Mouse (Mus musculus): ENCODE data around the gene Haus8. TPM values are rescaled to one million over a fixed set of nuclear protein-coding genes. Genes with fewer than 3 reads are reported as not detected.
"Not testable (repeated sequence)": the region's sequence is repeated elsewhere in the genome, so short reads cannot be mapped to it uniquely, and the experiment has no call there.

Haus8 gene
- total RNA-seq, 2 experiments from 2014 or later, result 13.2 TPM

- DNase-seq (ENCODE audit: extremely low spot score in 1 of 2, low spot score in 1 of 2), result no peak
Measured at GRCm38 (mm10) chr8:71288441-71288949, 15.8 kb upstream of the Haus8 start.

DNA sequence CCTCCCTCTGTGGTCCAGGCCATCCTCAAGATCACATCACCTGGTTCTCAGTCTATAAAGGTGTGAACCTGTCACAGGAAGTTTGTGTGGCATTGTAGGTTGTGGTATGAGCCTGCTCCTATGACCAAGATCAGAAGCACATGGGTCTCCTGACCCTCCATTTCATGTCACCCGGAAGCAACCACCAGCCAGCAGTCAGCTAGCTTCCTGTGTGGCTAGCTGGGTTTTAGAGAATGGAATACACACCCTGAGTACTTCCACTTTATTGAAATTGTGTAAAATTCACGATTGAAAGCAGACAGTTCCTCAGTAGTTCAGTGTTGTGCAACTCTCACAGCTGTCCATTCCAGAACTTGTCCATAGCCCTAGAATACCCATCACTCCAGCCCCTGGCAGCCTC lies 13.5 kb upstream of the Haus8 start:
- DNase-seq (ENCODE audit: extremely low spot score in 1 of 2, low spot score in 1 of 2), result not testable (repeated sequence)

GRCm38 (mm10) chr8:71282621-71283020 lies 9.9 kb upstream of the Haus8 start:
- no peak for DNase-seq (ENCODE audit: extremely low spot score in 1 of 2, low spot score in 1 of 2)

- DNase-seq (ENCODE audit: extremely low spot score in 1 of 2, low spot score in 1 of 2), result not testable (repeated sequence)
Measured at GRCm38 (mm10) chr8:71281731-71282130, 9.0 kb upstream of the Haus8 start.

GRCm38 (mm10) chr8:71279409-71279808 lies 6.7 kb upstream of the Haus8 start:
- DNase-seq (ENCODE audit: extremely low spot score in 1 of 2, low spot score in 1 of 2), result not testable (repeated sequence)

DNA sequence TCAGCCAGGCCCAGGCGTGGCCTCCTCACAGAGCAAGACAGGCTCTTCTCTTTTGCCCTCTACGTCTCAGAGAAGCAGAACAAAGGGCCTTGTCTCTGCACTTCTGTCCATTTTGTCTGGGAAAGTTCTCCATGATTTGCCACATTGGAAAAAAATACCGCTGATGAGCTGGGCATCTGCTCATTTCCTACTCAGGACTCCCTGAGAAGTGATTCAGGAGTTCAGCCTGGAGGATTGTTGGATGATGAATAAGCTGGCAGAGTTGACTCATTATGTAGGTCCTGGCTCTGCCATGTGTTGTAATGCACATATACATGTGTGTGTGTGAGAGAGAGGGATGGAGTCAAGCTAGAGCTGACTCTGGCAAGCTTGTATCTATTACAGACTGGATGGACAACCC lies 3.4 kb upstream of the Haus8 start:
- DNase-seq (ENCODE audit: extremely low spot score in 1 of 2, low spot score in 1 of 2), result no peak

DNA sequence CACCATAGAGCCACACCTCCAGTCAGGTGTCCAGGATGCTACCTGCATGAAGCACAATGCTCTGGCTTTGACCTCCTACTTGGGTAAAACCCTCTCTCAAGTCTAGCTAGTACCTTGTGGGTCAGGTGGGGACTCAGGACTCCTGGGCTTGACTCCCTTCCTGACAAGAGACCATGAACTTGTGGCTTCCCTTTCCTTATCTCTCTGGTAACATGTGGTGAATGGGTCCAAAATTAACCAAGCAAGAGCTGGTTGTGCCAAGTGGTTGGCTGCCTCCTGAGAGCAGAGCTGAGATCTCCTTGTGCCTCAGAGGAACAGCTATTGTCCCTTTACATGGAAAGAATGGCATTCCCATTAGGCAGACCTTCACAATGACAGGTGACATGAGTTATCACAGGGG lies 1.7 kb upstream of the Haus8 start:
- no peak for DNase-seq (ENCODE audit: extremely low spot score in 1 of 2, low spot score in 1 of 2)

GRCm38 (mm10) chr8:71273151-71273510 lies 397 bp upstream of the Haus8 start:
- DNase-seq (ENCODE audit: extremely low spot score in 1 of 2, low spot score in 1 of 2), result peak in 1 of 2 experiments; percentile 35

- DNase-seq (ENCODE audit: extremely low spot score in 1 of 2, low spot score in 1 of 2), result no peak
Measured at GRCm38 (mm10) chr8:71271630-71272029, 1.1 kb downstream of the Haus8 start.

- not testable (repeated sequence) for DNase-seq (ENCODE audit: extremely low spot score in 1 of 2, low spot score in 1 of 2)
Measured at GRCm38 (mm10) chr8:71268286-71268685, 4.4 kb downstream of the Haus8 start.

- DNase-seq (ENCODE audit: extremely low spot score in 1 of 2, low spot score in 1 of 2), result no peak
Measured at GRCm38 (mm10) chr8:71267690-71268089, 5.0 kb downstream of the Haus8 start.

- DNase-seq (ENCODE audit: extremely low spot score in 1 of 2, low spot score in 1 of 2), result peak in 1 of 2 experiments; percentile 16
Measured at GRCm38 (mm10) chr8:71261234-71261633, 11.5 kb downstream of the Haus8 start.

DNA sequence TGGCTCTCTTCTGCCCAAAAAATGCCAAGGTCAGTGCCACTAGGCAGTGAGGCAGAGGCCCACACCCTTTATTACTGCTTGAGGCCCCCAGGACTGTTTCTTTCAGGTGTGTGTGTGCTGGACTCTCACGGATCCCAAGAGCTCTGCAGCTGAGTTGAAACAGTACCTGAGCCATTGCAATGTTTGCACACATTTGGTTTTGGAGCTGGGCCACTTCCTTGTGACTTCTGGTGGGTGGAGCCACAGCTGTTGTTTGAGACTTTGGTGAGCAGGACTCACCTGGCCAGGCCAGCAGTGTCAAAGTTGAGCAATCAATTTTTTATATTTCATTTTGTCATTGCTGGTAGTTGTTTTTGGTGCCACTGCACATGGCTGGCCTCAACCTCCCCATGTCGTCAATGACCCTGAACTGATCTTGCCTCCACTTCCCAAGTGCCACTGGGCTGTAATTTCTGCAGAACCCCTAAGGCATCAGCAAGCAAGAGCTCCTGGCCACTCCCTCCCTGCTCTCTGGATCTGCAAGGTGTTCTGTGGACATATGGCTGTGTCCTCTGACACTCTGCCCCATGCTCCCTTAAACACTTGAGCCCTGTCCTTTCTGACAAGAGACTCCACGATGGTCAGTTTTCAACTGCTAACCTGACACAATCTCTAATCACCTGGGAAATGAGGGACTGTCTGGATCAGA lies 16.0 kb downstream of the Haus8 start:
- no peak for DNase-seq (ENCODE audit: extremely low spot score in 1 of 2, low spot score in 1 of 2)

DNA sequence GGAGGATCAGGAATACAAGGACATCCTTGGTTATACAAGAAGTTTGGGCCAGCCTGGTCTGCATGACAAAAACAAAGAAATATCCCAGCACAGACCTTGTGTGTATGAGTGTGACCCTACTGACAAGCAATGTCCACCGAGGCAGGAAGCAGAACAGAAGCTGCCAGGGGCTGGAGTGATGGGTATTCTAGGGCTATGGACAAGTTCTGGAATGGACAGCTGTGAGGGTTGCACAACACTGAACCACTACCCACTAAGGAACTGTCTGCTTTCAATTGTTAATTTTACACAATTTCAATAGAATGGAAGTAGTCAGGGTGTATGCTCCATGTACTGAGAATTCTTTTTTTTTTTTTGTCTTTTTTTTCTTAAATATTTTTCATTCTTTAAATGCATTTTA lies 24.5 kb downstream of the Haus8 start:
- DNase-seq (ENCODE audit: extremely low spot score in 1 of 2, low spot score in 1 of 2), result no peak

GRCm38 (mm10) chr8:71242757-71243156 lies 30.0 kb downstream of the Haus8 start:
- DNase-seq (ENCODE audit: extremely low spot score in 1 of 2, low spot score in 1 of 2), result no peak

DNA sequence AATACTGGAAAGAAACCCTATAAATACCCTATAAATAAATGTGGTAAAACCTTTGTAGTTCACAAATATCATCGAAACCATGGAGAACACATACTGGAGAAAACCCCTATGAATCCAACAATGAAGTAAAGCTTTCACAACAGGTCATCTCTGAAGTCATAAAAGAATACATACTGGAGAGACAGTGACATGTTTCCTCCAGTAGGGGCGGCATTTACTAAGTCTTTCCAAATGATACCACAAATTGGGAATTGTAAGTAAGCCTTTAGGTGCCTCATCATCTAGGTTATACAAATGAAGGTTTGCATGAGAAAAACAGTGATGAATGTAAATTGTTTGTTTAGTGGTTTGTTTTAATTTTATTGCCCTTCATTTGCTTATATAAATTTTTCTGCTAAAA lies 48.2 kb downstream of the Haus8 start:
- no peak for DNase-seq (ENCODE audit: extremely low spot score in 1 of 2, low spot score in 1 of 2)

DNA sequence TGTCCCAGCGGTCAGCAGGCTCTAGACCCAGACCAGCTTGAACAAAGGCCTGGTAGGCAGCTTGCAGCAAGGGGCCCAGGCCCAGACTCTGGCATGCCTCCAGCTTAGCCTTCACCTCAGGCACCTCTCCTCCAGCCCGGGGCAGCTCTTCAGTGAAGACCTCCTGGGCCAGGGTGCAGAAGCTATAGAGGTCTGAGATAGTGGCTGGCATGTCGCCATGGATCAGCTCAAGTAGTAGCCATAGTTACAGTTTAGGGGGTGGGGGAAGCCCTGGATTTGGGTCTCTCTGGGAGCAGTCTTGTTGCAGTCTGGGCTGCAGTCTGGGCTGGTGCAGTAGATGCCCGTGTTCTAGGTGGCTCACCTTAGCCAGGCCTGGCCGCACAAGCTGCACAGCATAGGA lies 58.5 kb downstream of the Haus8 start:
- not testable (repeated sequence) for DNase-seq (ENCODE audit: extremely low spot score in 1 of 2, low spot score in 1 of 2)

GRCm38 (mm10) chr8:71205541-71205967 lies 67.2 kb downstream of the Haus8 start:
- DNase-seq (ENCODE audit: extremely low spot score in 1 of 2, low spot score in 1 of 2), result peak; percentile 5 to 17
